Mouse (Mus musculus): Measurements from ENCODE around the gene Nt5dc1. TPM values are rescaled to one million over a fixed set of nuclear protein-coding genes. Genes with fewer than 3 reads are reported as not detected.
"Not testable (repeated sequence)": the region's sequence is repeated elsewhere in the genome, so short reads cannot be mapped to it uniquely, and the experiment has no call there.

The Nt5dc1 gene
- polyA plus RNA-seq, 1 experiment from 2014 or later = 8.2 TPM

GRCm38 (mm10) chr10:34281962-34282388, 136.4 kb downstream of the Nt5dc1 start, which contains the start of gene Tspyl1:
Tspyl1 (plus strand) TSS chr10:34282190.
- WGBS = under 1% methylated on average over 38 of the region's 38 CpGs

GRCm38 (mm10) chr10:34281211-34281961, 137.0 kb downstream of the Nt5dc1 start:
- H3K9me3 ChIP-seq (ENCODE audit: control insufficient read depth) = no peaks in the 10 kb centered on the region
- no peaks in the 10 kb centered on the region for H3K36me3 ChIP-seq (ENCODE audit: control insufficient read depth, insufficient read depth)
- no peak overlapping the region for H3K27ac ChIP-seq (ENCODE audit: low read depth, low read length)
- peak overlapping the region; percentile 87 for H3K4me2 ChIP-seq (replicated peaks; ENCODE audit: low read depth)
- TF ChIP-seq CTCF (IDR thresholded peaks at IDR 0.05; ENCODE audit: low read depth) = no peak
- no peak; the same call in 1 of the 2 replicates for ATAC-seq
- H3K9ac ChIP-seq (ENCODE audit: low read depth, low read length) = peak overlapping the region; percentile 98
- no peaks in the 10 kb centered on the region for H3K27me3 ChIP-seq (replicated peaks; ENCODE audit: control insufficient read depth, insufficient read depth, low read length)
- 16% methylated on average over 14 of the region's 14 CpGs for WGBS
- 0 out of 2 replicates have a peak, but pooled peaks cover 3% of the 10 kb centered on the region for H3K4me1 ChIP-seq (replicated peaks; ENCODE audit: control insufficient read depth, insufficient read depth, low read length)
- peak overlapping the region; percentile 98 for H3K4me3 ChIP-seq (ENCODE audit: low read depth, low read length)

More at GRCm38 (mm10) chr10:34281962-34282388, 136.4 kb downstream of the Nt5dc1 start, which contains the start of gene Tspyl1:
- Histone ChIP-seq H3K36me3 (ENCODE audit: control insufficient read depth, insufficient read depth) (no peaks in the 10 kb centered on the region), H3K4me3 (ENCODE audit: low read depth, low read length) (peak within 1 kb of the TSS; percentile 98), H3K9me3 (ENCODE audit: control insufficient read depth) (no peaks in the 10 kb centered on the region), H3K4me1 (replicated peaks; ENCODE audit: control insufficient read depth, insufficient read depth, low read length) (0 out of 2 replicates have a peak, but pooled peaks cover 3% of the 10 kb centered on the region), H3K4me2 (replicated peaks; ENCODE audit: low read depth) (peak within 1 kb of the TSS; percentile 87), H3K27ac (ENCODE audit: low read depth, low read length) (peak within 1 kb of the TSS; percentile 61), H3K9ac (ENCODE audit: low read depth, low read length) (peak within 1 kb of the TSS; percentile 98), H3K27me3 (replicated peaks; ENCODE audit: control insufficient read depth, insufficient read depth, low read length) (no peaks in the 10 kb centered on the region)
- peak; percentile 99 for ATAC-seq
- TF ChIP-seq CTCF (IDR thresholded peaks at IDR 0.05; ENCODE audit: low read depth) = no peak

- no peaks in the 10 kb centered on the region for H3K9me3 ChIP-seq (ENCODE audit: control insufficient read depth)
- ATAC-seq = no peak
- H3K4me1 ChIP-seq (replicated peaks; ENCODE audit: control insufficient read depth, insufficient read depth, low read length) = 0 out of 2 replicates have a peak, but pooled peaks cover 3% of the 10 kb centered on the region
- no peaks in the 10 kb centered on the region for H3K27me3 ChIP-seq (replicated peaks; ENCODE audit: control insufficient read depth, insufficient read depth, low read length)
- peak; percentile 81 for TF ChIP-seq CTCF (IDR thresholded peaks at IDR 0.05; ENCODE audit: low read depth)
- no peaks in the 10 kb centered on the region for H3K36me3 ChIP-seq (ENCODE audit: control insufficient read depth, insufficient read depth)
- 24% methylated on average over 13 of the region's 13 CpGs for WGBS
- peak overlapping the region; percentile 87 for H3K4me2 ChIP-seq (replicated peaks; ENCODE audit: low read depth)
- H3K4me3 ChIP-seq (ENCODE audit: low read depth, low read length) = peak overlapping the region; percentile 16; the same call in 1 of the 2 replicates
- no peak overlapping the region for H3K9ac ChIP-seq (ENCODE audit: low read depth, low read length)
- no peak overlapping the region for H3K27ac ChIP-seq (ENCODE audit: low read depth, low read length)
Measured at GRCm38 (mm10) chr10:34280591-34281175, 137.7 kb downstream of the Nt5dc1 start.

- ATAC-seq = no peak
- no peak for TF ChIP-seq CTCF (IDR thresholded peaks at IDR 0.05; ENCODE audit: low read depth)
- no peaks in the 10 kb centered on the region for H3K9me3 ChIP-seq (ENCODE audit: control insufficient read depth)
- H3K4me2 ChIP-seq (replicated peaks; ENCODE audit: low read depth) = no peak overlapping the region
- 67% methylated on average over 7 of the region's 7 CpGs for WGBS
- H3K4me1 ChIP-seq (replicated peaks; ENCODE audit: control insufficient read depth, insufficient read depth, low read length) = no peaks in the 10 kb centered on the region
- H3K27ac ChIP-seq (ENCODE audit: low read depth, low read length) = no peak overlapping the region
- no peak overlapping the region for H3K9ac ChIP-seq (ENCODE audit: low read depth, low read length)
- H3K27me3 ChIP-seq (replicated peaks; ENCODE audit: control insufficient read depth, insufficient read depth, low read length) = no peaks in the 10 kb centered on the region
- H3K36me3 ChIP-seq (ENCODE audit: control insufficient read depth, insufficient read depth) = no peaks in the 10 kb centered on the region
- no peak overlapping the region for H3K4me3 ChIP-seq (ENCODE audit: low read depth, low read length)
Measured at GRCm38 (mm10) chr10:34271681-34272080, 146.7 kb downstream of the Nt5dc1 start.

GRCm38 (mm10) chr10:34267312-34268070, 150.9 kb downstream of the Nt5dc1 start:
- Histone ChIP-seq H3K4me2 (replicated peaks; ENCODE audit: low read depth) (no peak overlapping the region), H3K4me3 (ENCODE audit: low read depth, low read length) (no peak overlapping the region), H3K27me3 (replicated peaks; ENCODE audit: control insufficient read depth, insufficient read depth, low read length) (no peaks in the 10 kb centered on the region), H3K36me3 (ENCODE audit: control insufficient read depth, insufficient read depth) (no peaks in the 10 kb centered on the region), H3K27ac (ENCODE audit: low read depth, low read length) (no peak overlapping the region), H3K9ac (ENCODE audit: low read depth, low read length) (no peak overlapping the region), H3K9me3 (ENCODE audit: control insufficient read depth) (no peaks in the 10 kb centered on the region), H3K4me1 (replicated peaks; ENCODE audit: control insufficient read depth, insufficient read depth, low read length) (no peaks in the 10 kb centered on the region)
- no peak for ATAC-seq
- no peak for TF ChIP-seq CTCF (IDR thresholded peaks at IDR 0.05; ENCODE audit: low read depth)
- 51% methylated on average over 5 of the region's 5 CpGs for WGBS

GRCm38 (mm10) chr10:34265106-34265505, 153.2 kb downstream of the Nt5dc1 start:
- H3K9ac ChIP-seq (ENCODE audit: low read depth, low read length) = no peak overlapping the region
- WGBS = 87% methylated on average over 4 of the region's 4 CpGs
- H3K4me1 ChIP-seq (replicated peaks; ENCODE audit: control insufficient read depth, insufficient read depth, low read length) = no peaks in the 10 kb centered on the region
- H3K36me3 ChIP-seq (ENCODE audit: control insufficient read depth, insufficient read depth) = no peaks in the 10 kb centered on the region
- no peak overlapping the region for H3K4me2 ChIP-seq (replicated peaks; ENCODE audit: low read depth)
- ATAC-seq = no peak
- no peaks in the 10 kb centered on the region for H3K9me3 ChIP-seq (ENCODE audit: control insufficient read depth)
- no peak overlapping the region for H3K27ac ChIP-seq (ENCODE audit: low read depth, low read length)
- no peak for TF ChIP-seq CTCF (IDR thresholded peaks at IDR 0.05; ENCODE audit: low read depth)
- H3K27me3 ChIP-seq (replicated peaks; ENCODE audit: control insufficient read depth, insufficient read depth, low read length) = no peaks in the 10 kb centered on the region
- no peak overlapping the region for H3K4me3 ChIP-seq (ENCODE audit: low read depth, low read length)

GRCm38 (mm10) chr10:34252833-34253232, 165.5 kb downstream of the Nt5dc1 start:
- H3K4me3 ChIP-seq (ENCODE audit: low read depth, low read length); H3K36me3 ChIP-seq (ENCODE audit: control insufficient read depth, insufficient read depth); H3K27ac ChIP-seq (ENCODE audit: low read depth, low read length); H3K4me1 ChIP-seq (replicated peaks; ENCODE audit: control insufficient read depth, insufficient read depth, low read length); ATAC-seq; H3K27me3 ChIP-seq (replicated peaks; ENCODE audit: control insufficient read depth, insufficient read depth, low read length); H3K9ac ChIP-seq (ENCODE audit: low read depth, low read length); H3K4me2 ChIP-seq (replicated peaks; ENCODE audit: low read depth); H3K9me3 ChIP-seq (ENCODE audit: control insufficient read depth): not testable (repeated sequence)
- WGBS = 87% methylated on average over 9 of the region's 9 CpGs
